Mouse (Mus musculus): ENCODE data around the gene Ccdc28a.

The Ccdc28a gene

DNA sequence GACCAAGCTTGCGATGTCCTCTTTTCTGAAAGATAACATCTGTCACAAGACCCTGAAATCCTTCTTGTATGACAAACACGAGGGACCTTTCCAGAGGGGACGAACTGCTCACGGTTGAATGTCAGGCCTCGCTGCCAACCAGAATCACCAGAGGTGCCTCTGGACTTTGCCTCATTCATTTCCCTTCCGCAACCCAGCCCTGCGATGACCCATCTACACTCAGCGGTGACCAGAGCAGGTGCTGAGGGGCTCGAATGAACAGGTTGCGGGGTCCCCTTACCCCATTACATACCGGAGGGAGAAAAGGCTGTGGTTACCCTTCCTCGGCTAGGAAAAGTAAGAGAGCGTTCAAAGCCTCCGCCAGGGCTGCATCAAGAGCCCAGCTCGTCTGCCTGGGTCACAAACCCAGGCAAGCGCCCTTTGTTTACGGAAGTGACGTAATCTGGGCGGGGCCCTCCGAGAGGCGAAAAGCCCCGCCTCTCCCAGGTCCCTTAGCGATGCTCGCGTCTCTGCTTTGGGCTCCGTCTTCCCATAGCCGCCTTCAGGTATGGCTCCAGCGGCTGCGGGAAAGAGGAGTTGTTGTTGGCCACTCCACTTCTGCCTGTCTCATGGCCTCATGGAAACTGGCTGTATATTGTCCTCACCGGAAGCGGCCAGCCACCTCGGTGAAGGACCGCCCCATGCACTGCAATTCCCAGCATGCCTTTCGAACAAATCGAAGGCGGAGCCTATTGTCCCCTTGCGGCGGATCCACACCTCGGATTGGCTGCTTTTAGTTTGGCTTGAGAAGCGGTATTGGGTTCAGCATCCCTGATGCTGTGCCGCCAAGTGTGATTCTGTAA is at the start of gene Ccdc28a:
TSS of gene Ccdc28a (minus strand) at position 439 of the 842 bp plus-strand sequence.
- peak; percentile 96 for DNase-seq (ENCODE audit: low spot score)

DNA sequence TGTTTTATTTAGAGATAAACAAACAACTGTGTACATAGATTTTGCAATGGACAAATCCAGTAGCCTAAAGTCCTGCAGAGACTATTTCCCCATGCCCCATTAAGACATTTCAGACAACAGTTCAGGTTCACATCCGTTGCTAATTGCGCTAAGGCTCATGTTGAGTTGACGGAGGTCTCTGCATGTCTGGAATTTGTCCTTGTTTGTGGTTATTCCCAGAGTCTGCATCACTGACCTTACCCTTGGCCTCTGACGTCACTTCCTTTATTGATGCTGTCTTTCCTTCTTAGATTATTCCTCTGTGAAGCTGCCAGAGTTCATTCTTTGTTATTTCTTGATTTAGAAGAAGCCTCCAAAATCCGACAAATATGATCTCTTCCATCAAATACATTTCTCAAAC is 49.2 kb upstream of the Ccdc28a start:
- DNase-seq (ENCODE audit: low spot score), result no peak

DNA sequence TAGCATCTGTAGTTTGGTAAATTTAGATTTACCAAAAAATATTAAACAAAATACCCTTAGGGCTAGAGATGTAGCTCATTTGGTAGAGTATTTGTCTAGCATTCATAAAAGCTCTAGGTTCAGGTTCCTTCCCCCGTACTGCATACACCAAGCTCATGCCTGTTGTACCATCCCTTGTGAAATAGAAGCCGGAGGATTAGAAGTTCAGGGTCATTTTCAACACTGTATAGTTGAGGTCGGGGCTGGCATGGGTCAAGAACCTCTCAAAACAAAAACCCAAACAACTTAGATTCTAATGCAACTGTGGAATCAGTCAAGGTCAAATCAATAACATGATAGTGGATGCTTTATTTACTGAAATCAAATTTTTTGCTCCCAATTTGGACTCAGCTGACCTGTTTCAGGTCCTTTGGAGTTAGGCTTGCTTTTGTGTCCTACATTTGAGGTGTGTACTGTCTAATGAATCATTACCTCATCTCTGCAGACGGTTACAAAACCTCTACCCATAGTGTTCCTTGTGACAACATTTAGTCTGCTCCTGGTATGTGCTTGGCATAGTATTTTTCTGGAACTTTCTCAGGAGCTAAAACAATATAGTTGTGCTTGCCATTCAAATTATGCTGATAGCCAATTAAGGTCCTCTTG is 41.4 kb upstream of the Ccdc28a start:
- DNase-seq (ENCODE audit: low spot score), result no peak

DNA sequence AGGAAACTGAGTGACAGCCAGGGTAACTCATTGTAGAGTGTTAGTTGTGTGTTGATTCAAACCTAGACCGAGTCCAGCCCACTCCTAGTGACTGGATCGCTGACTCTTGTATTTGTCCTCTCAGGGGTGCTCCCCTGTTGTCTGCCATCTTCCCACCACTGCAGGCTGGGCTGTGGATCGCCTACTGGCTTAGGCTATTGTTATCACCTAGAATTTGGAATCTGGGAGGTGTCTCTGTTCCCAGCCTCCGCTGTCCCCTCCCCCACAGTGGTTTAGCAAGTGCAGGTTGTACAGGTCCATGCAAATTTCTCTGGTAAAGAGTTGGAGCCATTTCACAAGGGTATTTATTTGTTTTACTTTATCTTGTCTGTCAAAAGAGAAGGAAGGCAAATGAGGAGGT is 16.5 kb upstream of the Ccdc28a start:
- no peak for DNase-seq (ENCODE audit: low spot score)

DNA sequence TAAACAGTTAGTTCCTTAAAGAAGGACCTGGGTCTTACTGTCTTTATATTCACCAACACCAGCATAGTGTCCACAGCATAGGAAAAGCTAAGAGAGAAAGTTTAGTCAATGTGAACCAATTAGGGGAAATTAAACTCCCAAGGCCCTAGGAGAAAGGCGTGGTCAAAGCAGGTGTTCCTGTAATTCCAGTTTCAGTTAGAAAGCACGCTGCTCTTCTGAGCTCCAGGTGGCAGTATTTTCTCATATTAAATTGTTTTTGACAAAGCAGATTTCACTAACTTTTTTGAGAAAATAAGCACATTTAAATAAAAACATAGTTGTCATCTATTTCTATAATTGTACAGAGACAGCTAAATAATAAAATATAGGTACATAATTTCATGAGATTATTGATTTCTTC is 8.8 kb upstream of the Ccdc28a start:
- DNase-seq (ENCODE audit: low spot score), result no peak

DNA sequence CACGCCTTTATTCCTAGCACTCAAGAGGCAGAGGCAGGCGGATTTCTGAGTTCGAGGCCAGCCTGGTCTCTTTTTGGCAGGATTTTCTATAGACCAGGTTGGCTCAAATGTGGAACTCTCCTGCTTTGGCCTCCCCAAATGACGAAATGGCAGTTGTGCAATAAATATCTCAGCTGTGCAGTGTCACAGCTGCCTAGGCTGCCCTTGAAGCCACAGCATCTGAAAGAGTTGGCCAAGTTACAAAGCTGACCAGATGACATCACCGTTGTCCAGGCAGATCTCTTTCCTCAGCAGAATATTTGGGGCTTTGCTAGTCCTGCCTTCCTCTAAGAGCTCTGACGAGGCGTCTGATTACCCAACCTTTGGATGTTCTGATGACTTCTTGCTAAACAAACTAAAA is 2.4 kb upstream of the Ccdc28a start:
- DNase-seq (ENCODE audit: low spot score), result no peak

DNA sequence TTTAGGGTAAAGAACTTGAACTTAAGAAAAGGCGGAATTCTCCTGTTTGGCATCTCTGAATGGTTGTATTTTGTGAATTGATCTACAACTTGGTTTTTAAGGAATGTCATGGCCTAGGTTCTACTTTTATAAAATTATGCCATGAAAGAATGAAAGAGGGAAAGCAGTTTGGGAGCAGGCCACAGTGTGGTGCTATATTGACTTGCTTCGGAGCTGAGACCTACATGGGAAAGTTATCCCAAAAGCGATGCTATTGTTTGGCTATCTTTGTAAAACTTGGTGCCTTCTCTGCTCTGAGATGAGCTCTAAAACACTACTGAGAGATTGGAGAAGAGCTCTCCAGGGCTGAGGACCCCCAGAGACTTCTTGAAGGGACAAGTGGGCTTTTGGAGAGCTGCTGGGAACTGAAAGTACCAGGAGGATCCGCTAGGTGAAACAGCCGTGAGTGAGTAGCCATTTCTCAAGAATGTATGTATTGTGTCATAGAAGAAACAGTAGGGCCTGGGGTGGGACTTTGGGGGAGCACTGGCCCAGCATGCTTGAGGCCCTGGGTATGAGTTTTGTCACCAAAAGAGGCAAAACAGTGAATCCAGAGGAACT is 1.6 kb upstream of the Ccdc28a start:
- DNase-seq (ENCODE audit: low spot score), result no peak

DNA sequence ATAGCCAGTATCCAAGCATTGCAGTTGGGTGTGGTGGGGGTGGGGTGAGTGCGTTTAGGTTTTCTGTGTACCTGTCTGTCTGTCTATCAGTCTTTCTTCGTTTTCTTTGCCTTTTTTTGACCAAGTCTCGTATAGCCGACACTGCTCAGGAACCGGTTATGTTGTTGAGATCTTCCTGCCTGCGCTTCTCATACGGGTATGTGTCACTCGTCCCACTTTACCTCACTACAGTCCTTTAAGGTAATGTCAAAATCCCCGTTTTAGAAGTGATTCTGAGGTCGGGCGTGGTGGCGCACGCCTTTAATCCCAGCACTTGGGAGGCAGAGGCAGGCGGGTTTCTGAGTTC is 577 bp upstream of the Ccdc28a start:
- no peak for DNase-seq (ENCODE audit: low spot score)

DNA sequence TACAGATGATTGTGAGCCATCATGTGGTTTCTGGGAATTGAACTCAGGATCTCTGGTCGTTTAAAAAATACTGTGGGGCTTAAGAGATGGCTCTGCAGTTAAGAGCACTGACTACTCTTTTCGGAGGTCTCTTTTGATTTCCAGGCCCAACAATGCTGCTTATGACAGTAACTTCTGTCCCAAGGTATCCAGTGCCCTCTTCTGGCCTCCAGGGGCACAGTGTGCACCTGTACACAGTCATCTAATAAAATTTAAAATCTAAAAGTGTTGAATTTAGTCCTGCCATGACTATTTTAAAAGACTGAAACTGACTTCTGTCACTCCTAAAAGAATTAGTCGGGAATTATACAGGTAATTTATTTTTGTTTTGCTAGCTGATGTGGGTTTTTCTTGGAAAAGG is 907 bp downstream of the Ccdc28a start:
- no peak for DNase-seq (ENCODE audit: low spot score)

DNA sequence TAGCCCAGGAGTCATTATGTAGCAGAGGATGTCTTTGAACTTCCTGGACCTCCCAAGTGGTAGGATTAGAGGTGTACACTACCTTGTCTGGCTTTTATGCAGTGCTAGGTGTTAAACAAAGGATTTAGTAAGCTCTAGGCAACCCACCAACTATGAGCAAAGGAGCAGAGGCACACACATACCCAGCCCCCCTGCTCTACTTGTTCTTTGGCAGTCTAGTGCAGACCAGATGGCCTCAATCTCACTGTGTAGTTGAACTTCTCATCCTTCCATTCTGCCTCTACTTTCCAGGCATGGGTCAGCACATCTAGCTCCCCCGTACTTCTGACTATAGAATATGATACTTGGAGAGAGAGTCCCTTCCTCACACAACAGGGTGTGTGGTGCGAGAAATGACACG is 10.4 kb downstream of the Ccdc28a start:
- DNase-seq (ENCODE audit: low spot score), result no peak

DNA sequence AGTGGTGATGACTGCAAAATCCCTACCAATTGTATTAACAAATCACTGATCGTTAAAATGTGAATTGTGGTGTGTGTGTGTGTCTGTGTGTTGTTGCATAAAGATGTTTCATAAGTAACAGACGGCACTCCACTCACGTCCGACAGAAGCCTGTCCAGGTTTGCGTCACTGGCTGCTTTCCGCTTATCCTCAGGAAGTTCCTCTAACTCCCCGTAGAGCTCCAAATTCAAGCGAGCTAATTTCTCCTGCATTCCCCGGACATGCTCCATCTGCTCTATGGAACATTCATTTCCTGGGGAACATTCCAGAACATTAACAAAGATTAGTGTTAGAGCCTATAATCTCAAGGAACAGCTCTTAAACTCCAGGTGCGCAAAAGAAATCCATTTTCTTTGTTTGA is 15.4 kb downstream of the Ccdc28a start:
- DNase-seq (ENCODE audit: low spot score), result no peak

DNA sequence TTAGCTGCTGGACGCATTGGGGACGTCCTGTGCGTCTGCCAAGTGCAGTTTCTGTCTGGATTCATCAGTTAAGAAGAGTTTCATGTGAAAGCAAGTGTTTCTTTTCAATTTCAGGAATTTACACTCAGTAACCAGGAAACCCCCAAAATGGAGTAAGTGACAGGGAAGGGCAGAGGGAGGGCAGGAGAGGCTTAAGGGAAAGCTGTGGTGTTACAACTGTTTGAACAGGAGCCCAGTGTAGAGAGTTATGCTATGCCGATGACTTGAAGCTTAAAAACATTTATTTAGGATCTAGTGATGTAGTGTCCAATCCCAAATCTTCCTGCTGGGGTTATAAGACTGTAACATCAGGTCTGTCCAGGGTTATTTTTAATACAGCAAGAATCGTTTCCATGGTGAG is 20.7 kb downstream of the Ccdc28a start:
- DNase-seq (ENCODE audit: low spot score), result no peak

DNA sequence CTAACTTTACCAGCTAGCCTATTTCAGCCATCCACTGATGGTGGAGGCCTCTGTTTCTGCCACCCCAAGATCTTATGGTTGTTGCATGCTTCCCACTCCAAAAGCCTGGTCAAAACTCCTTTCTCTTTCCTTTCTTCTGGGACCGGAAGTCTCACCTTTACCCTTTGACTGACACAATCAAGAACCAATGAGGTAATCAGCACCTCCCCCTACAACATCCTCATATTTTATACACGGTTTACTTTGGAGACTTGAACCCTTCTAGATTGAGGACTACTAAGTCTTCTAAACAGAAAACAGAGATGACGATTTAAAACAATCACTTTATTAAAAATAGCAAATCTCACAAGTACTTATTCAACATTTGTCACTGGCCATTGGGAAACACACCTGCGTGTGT is 21.4 kb downstream of the Ccdc28a start:
- no peak for DNase-seq (ENCODE audit: low spot score)

DNA sequence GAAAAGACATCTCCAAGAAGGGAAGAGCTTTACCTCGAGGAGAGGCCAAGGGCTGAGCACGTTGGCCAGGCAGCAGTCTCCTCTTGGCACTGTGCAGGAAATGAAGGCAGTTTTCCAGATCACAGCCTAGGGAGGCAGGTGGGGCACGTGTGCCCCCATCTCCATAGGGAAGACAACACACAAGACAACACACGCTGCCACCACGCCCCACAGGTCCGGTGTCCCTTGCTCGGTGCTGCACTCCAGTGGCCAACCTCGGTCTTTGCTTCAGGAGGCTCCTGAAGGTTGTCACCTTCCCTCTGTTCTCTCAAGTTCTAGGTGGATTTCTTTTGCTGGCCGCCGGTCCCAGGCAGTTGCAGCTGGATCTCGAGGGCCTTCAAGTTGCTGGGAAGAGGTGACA is 24.1 kb downstream of the Ccdc28a start, which contains the start of gene Ect2l:
TSS of gene Ect2l (minus strand) at position 165 of the 400 bp plus-strand sequence.
- DNase-seq (ENCODE audit: low spot score), result no peak

DNA sequence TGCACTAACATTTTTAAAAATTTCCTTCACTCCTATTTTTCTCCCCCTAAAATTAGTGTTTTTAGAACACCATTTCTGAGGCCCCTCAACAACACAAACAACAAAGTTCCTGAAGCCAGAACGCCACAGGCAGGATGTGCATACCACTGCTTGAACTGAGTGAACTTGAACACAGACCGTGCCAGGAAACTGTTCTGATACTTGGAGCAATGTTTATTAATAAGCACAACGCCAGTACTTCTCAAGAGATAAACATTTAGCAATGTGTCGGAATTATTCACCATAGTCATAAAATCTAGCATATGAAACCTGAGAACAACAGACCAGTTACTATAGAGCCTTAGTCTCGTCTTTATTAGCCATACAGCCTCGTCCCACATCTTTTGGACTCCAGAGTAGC is 24.7 kb downstream of the Ccdc28a start:
- no peak for DNase-seq (ENCODE audit: low spot score)

DNA sequence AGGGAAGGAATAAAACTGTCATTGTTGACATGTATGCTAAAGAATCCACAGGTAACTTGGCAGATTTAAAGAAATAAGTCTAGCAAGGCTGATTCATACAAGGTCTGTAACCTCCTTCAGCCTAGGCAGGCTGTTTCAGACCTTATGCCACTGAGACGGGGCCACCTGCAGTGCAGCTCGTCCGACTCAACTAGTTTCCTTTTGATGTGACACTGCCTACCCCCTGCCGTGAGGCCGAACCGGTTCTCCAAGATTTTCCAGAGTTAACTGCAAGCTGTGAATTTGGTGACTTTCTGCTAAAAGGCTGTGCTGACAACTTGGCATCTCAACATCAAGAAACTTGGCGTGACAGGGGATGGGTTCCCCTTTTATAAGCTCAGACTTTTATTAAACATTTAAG is 30.7 kb downstream of the Ccdc28a start:
- DNase-seq (ENCODE audit: low spot score), result no peak

DNA sequence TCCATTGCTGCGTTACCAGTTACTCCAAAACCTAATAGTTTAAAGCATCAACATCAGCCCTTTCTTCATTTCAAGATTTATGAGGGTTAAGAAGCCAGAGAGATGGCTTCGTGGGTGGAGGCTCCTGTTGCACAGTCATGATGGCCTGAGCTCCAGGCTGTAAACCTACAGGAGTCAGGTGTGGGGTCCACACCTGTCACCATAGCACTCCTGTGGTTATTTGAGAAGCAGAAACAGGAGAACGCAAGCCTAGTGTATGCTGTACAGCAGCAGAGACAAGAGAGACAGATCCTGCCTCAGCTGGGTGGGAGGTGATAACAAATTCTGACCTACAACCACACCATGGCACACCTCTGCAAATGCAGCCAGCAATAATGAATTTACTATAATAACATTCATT is 32.4 kb downstream of the Ccdc28a start:
- no peak for DNase-seq (ENCODE audit: low spot score)

DNA sequence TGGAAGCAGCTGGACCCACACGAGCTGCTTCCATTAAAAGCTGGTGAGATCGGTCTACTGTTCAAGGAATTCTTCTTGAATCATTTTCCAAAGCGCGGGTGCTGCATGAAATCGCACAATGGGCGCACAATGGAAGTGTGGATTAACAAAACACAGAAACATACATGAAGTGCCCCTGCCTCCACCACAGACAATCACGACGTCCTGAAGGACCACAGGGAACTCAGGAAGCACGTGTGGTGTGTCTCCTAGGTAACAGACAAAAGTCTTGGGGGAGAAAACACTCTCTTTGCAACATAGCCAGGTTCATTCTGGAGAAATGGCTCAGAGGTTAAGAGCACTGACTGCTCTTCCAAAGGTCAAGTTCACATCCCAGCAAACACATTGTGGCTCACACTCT is 34.1 kb downstream of the Ccdc28a start:
- no peak for DNase-seq (ENCODE audit: low spot score)

DNA sequence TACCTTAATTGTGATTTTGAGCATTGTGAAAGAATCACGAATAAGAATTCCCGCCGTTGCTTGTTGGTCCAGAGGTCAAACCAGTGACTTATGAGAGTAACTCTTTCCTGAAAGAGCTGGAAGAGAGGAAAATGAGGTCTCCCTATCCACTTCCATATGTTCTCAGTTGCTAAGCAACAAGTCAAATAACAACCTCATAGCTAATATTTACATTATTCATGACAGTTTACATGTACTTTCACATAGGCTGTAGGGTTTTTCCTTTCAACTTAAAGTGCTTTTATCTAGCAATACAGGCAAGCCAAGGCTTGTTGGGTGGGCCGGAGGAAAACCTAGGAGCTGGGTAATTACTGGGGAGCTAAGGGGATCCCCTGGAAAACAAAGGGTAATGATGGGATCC is 34.9 kb downstream of the Ccdc28a start:
- DNase-seq (ENCODE audit: low spot score), result no peak

DNA sequence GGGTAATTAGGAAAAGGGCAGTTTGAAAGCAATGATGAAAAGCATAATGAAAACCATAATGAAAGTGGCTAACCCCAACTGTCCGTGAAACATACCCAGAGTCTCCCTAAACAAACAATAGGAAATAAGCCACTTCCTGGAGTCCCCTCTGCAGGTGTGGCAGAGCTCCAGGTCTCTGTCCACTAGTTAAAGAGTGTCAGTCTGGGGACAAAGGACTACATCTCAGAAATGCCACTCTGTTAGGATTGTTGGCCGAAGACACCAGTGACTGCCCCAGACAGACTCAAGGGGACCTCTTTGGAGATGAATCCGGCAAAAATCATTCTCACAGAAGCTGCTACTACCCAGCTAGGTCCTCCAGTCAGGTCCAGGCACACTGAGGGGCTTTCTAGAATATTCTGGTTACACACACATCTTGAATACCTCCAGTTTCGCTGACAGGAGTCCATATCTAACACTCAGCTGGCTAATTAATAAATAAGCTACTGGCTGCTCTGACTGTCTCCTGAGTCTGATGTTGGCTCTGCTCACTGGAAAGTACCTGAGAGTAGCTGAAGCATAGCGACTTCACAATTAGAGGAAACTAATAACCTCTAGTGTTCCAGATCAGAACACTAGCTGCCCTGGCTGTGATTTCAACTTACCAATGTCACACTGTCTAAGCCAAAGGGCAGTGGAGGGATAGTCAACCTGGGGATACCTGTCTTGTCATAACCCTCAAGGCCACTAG is 36.3 kb downstream of the Ccdc28a start:
- no peak for DNase-seq (ENCODE audit: low spot score)

DNA sequence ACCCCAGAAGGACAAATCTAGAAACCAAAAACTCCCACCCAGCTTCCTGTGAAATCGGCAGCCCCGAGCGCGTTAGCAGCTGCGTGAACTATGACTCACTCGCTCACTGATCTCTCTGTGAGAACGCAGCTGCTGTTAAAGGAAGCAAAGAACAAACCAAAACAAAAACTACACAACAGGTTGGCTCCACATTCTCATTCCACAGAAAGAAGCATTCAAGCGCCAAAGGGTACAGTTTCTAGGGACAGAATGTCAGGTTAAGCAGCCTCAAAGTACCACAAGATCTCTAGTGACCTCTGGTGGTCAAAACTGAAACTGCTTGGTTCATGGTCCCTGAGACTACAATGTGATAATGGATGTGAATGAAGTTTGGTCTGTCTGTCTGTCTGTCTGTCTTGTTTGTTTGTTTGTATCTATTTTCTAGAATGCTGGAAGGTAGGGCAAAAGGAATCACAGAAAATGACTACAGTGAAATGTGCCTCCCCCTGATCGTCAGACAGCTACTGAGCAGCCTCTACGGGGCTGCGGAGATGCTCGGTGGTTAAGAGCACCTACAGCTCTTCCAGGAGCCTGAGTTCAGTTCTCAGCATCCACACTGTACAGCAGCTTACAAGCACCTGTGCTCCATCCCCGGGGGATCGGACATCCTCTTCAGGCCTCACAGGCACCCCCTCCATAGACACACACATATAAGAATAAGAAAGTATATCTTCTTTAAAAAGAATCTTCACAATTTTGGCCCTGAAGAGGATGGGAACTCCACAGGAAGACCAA is 37.4 kb downstream of the Ccdc28a start:
- peak; percentile 95 for DNase-seq (ENCODE audit: low spot score)

DNA sequence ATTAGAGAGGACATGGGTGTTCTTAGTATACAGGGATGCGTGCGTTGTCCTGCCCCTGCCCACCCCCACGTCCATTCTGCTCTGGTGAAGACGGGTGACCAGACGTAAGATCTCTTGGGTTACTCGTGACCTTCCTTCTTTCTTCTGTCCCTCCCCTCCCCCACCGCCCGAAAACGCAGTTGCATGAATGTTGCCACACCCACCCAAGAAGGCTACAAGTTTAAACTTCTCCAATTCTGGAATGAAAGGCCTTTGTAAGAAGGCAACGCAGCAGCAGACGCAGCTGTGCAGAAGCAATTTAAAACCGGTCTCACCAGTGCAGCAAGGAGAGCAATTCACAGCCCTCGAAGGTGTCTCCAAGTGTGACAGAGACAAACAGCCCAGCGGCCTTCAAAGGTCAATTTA is 40.1 kb downstream of the Ccdc28a start:
- DNase-seq (ENCODE audit: low spot score), result no peak
